Mouse (Mus musculus) MEL (cell line): ENCODE measurements around the gene Padi2.

Experiments used
- BHLHE40 ChIP-seq: IDR thresholded peaks from 2 replicates; pipeline ENCODE4 v1.6.1; 2012; ENCODE audit warnings: low read depth, mild to moderate bottlenecking, inconsistent platforms, low read length, improper control_type of control experiment, borderline replicate concordance
- CHD1 ChIP-seq: IDR thresholded peaks from 2 replicates; pipeline ENCODE4 v1.6.1; 2012; ENCODE audit warnings: low read depth, mild to moderate bottlenecking, inconsistent platforms, low read length, improper control_type of control experiment
- CHD2 ChIP-seq: IDR thresholded peaks from 2 replicates; pipeline ENCODE4 v1.6.1; 2011; ENCODE audit warnings: low read length, improper control_type of control experiment
- CTCF ChIP-seq, 3 experiments: IDR thresholded peaks in 2 of 3; conservative IDR thresholded peaks in 1 of 3; 2 replicates each; pipeline ENCODE4 v1.5.1; 2011 to 2012; ENCODE audit warnings: low read length in 3 of 3, low read depth in 2 of 3, mild to moderate bottlenecking in 2 of 3, improper control_type of control experiment in 1 of 3, inconsistent platforms in 1 of 3, mixed read lengths in 1 of 3, moderate library complexity in 1 of 3; ENCODE audit not compliant: control insufficient read depth in 1 of 3, insufficient read depth in 1 of 3, poor library complexity in 1 of 3, severe bottlenecking in 1 of 3
- EP300 ChIP-seq, 2 experiments: IDR thresholded peaks; 2 replicates each; pipeline ENCODE4 v1.6.1; 2011; ENCODE audit warnings: improper control_type of control experiment in 2 of 2, low read length in 2 of 2, low read depth in 1 of 2, mild to moderate bottlenecking in 1 of 2
- ETS1 ChIP-seq: IDR thresholded peaks from 2 replicates; pipeline ENCODE4 v1.6.1; 2012; ENCODE audit warnings: low read depth, mild to moderate bottlenecking, inconsistent platforms, low read length, improper control_type of control experiment, moderate library complexity
- GATA1 ChIP-seq: IDR thresholded peaks from 2 replicates; pipeline ENCODE4 v1.6.1; 2011; ENCODE audit warnings: low read depth, low read length, improper control_type of control experiment
- MAX ChIP-seq: IDR thresholded peaks from 2 replicates; pipeline ENCODE4 v1.6.1; 2011; ENCODE audit warnings: low read length, improper control_type of control experiment
- POLR2A ChIP-seq, 2 experiments: IDR thresholded peaks; 2 replicates each; pipeline ENCODE4 v1.6.1; 2011 to 2012; ENCODE audit warnings: low read length in 2 of 2, mild to moderate bottlenecking in 2 of 2, control low read depth in 1 of 2, improper control_type of control experiment in 1 of 2, low read depth in 1 of 2, moderate library complexity in 1 of 2; ENCODE audit not compliant: control insufficient read depth in 1 of 2, insufficient read depth in 1 of 2, poor library complexity in 1 of 2
- RAD21 ChIP-seq: IDR thresholded peaks from 2 replicates; pipeline ENCODE4 v1.6.1; 2011; ENCODE audit warnings: mild to moderate bottlenecking, low read depth, low read length, improper control_type of control experiment
- TAL1 ChIP-seq: IDR thresholded peaks from 2 replicates; pipeline ENCODE4 v1.6.1; 2012; ENCODE audit warnings: mild to moderate bottlenecking, inconsistent platforms, low read length, moderate library complexity, mixed read lengths
- USF1 ChIP-seq: IDR thresholded peaks from 2 replicates; pipeline ENCODE4 v1.6.1; 2014; ENCODE audit warnings: low read depth, mild to moderate bottlenecking, inconsistent platforms, low read length, improper control_type of control experiment, moderate library complexity

DNA sequence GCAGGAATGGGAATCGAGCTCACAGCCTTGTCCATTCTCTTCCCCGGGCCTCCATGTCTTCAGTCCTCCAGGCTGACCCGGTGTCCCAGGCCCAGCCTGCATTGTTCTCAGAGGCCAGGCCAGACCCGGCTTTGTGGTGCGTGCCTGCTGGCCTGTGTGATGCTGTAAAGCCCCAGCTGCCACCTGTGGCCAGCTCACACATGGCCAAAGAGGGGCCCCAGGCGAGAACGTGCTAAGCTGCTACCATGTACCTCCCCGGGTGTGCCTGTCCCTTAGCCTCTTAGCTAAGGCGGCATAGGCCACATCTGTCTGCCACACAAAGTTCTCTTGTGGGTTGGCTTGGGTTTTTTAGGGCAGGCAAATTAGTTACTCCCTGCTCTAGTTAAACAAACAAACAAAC lies 29.5 kb downstream of the Padi2 start:
- TF ChIP-seq CHD2 (no peak), GATA1 (no peak), MAX (no peak), EP300 (IDR thresholded peaks at IDR 0.05; ENCODE audit: low read depth in 1 of 2, low read length in 2 of 2) (no peak), CTCF (IDR thresholded peaks at IDR 0.05 in 2 of 3, conservative IDR thresholded peaks at IDR 0.05 in 1 of 3; ENCODE audit: control insufficient read depth in 1 of 3, insufficient read depth in 1 of 3, low read depth in 2 of 3, low read length in 3 of 3, poor library complexity in 1 of 3, severe bottlenecking in 1 of 3) (no peak), ETS1 (no peak), TAL1 (no peak), POLR2A (IDR thresholded peaks at IDR 0.05; ENCODE audit: control insufficient read depth in 1 of 2, insufficient read depth in 1 of 2, low read depth in 1 of 2, low read length in 2 of 2, poor library complexity in 1 of 2) (no peak), CHD1 (no peak), BHLHE40 (no peak), RAD21 (no peak), USF1 (no peak)
